Mouse (Mus musculus) G1E (cell line): ENCODE results near the gene Fgf4.

Source experiments
- CTCF ChIP-seq: IDR thresholded peaks from 2 replicates; pipeline ENCODE4 v1.5.1; 2012; ENCODE audit warnings: low read depth, low read length, inconsistent platforms, mixed read lengths
- GATA1 ChIP-seq: IDR thresholded peaks from 2 replicates; pipeline ENCODE4 v1.6.1; 2012; ENCODE audit warnings: borderline replicate concordance, low read length, inconsistent platforms, mixed read lengths
- GATA2 ChIP-seq: IDR thresholded peaks from 2 replicates; pipeline ENCODE4 v1.6.1; 2012; ENCODE audit warnings: low read depth, low read length, inconsistent platforms, borderline replicate concordance
- POLR2AphosphoS5 ChIP-seq: IDR thresholded peaks from 2 replicates; pipeline ENCODE4 v1.6.1; 2012; ENCODE audit warnings: low read depth, low read length, inconsistent platforms; ENCODE audit not compliant: insufficient replicate concordance
- TAL1 ChIP-seq: conservative IDR thresholded peaks from 2 replicates; pipeline ENCODE4 v1.6.1; 2012; ENCODE audit warnings: low read depth, low read length, inconsistent platforms, mixed read lengths

DNA sequence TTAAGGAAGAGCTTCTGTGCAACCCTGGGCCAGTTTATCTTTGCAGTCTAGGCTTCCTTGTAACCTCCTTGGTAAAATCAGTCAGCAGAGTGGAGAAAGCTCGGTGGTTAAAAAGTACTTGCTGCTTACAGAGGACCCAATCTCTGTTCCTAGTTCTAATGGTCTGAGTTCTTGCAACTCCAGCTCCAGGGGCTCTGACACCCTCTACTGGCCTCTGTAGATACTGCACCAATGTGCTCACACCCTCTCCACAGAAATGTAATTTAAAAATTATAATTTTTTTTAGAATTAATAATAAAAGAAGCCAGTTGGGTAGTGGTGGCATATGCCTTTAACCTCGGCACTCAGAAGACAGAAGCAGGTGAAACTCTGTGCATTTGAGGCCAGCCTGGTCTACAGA, 40.5 kb downstream of the Fgf4 start:
- TF ChIP-seq CTCF, result 0 out of 2 replicates have a peak, but pooled peaks have one; percentile 41
- TF ChIP-seq GATA1, result no peak
- no peak for TF ChIP-seq TAL1
- TF ChIP-seq POLR2AphosphoS5, result no peak
- no peak for TF ChIP-seq GATA2
